ENCODE assay signal across 20 mouse cellular contexts in the genomic region with DNA sequence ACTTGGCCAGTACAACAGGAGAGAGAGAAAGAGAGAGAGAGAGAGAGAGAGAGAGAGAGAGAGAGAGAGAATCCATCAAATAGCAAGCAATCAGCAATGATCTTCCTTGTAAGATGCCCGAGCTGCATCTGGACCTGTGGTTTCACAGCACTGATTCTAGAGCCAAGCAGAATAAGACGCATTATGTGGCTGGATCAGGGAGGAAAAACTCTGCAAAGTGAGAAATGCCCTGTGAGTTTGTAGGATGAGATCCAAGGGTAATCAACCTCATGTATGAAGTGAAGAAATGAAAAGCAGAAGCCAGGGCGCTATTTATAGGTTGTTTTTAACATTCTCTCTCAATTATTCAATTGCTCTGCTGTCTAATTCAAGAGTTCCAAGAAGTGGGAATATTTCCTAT.
"Had no signal": no experiment of that assay in that cellular context is flagged by ENCODE, and none has a peak within 500 bp of the region (broad histone marks: within the 10 kb centered on the region; RNA-seq: fewer than 3 reads in every experiment).

No protein-coding gene starts in this region.

- H3K4me2 ChIP-seq: midbrain, embryonic 12.5 days; neural tube, embryonic 13.5 days; neural tube, embryonic 15.5 days; stomach, embryonic 15.5 days had no signal

- H3K4me1 ChIP-seq: midbrain, embryonic 10.5 days; midbrain, embryonic 12.5 days; neural tube, embryonic 13.5 days; neural tube, embryonic 15.5 days; stomach, embryonic 15.5 days had no signal

- ATAC-seq: midbrain, embryonic 16.5 days had no signal

- H3K9ac ChIP-seq: liver, embryonic 14.5 days; midbrain, embryonic 12.5 days; neural tube, embryonic 13.5 days; neural tube, embryonic 15.5 days; stomach, embryonic 15.5 days had no signal

- H3K9me3 ChIP-seq: midbrain, embryonic 10.5 days; midbrain, embryonic 12.5 days; neural tube, embryonic 13.5 days; neural tube, embryonic 15.5 days; stomach, embryonic 15.5 days had no signal

- DNase-seq: lung, adult 18-20 months; lung, postnatal 14 days; lung, postnatal 36 days; midbrain, embryonic 14.5 days; retina, postnatal 1 day; right cerebral cortex, adult 18-20 months; right cerebral cortex, postnatal 14 days; right cerebral cortex, postnatal 4 days; thymus, adult 2 months; thymus, postnatal 25 days; thymus, postnatal 4 days had no signal

- H3K36me3 ChIP-seq: midbrain, embryonic 10.5 days; midbrain, embryonic 12.5 days; neural tube, embryonic 13.5 days; neural tube, embryonic 15.5 days; stomach, embryonic 15.5 days had no signal

- H3K27me3 ChIP-seq: neural tube, embryonic 15.5 days; stomach, embryonic 15.5 days had no signal

- H3K4me3 ChIP-seq: midbrain, embryonic 10.5 days; midbrain, embryonic 12.5 days; myocyte; neural tube, embryonic 13.5 days; neural tube, embryonic 15.5 days; stomach, embryonic 15.5 days had no signal

- H3K27ac ChIP-seq: liver, embryonic 14.5 days; midbrain, embryonic 10.5 days; midbrain, embryonic 12.5 days; neural tube, embryonic 13.5 days; neural tube, embryonic 15.5 days; stomach, embryonic 15.5 days; stomach, postnatal 0 days had no signal
